Mouse (Mus musculus) cerebellum, adult 11-12 months (tissue): ENCODE measurements around the gene Pramef25.
"Not testable (repeated sequence)": the region's sequence is repeated elsewhere in the genome, so short reads cannot be mapped to it uniquely, and the experiment has no call there.

Experiments used
- DNase-seq: peaks from one replicate; pipeline ENCODE4 v3.0.0; 2022

Pramef25 gene

GRCm38 (mm10) chr4:143950916-143951315 lies at the start of gene Pramef25:
Gene Pramef25, minus strand, starts transcription at chr4:143951016.
- not testable (repeated sequence) for DNase-seq

- DNase-seq = not testable (repeated sequence)
These were observed 43.5 kb upstream of the Pramef25 start, which contains the start of gene Pramef17 for GRCm38 (mm10) chr4:143994269-143994668. Gene Pramef17, minus strand, starts transcription at chr4:143994369.

- peak; percentile 52 for DNase-seq
These were observed 37.3 kb upstream of the Pramef25 start for GRCm38 (mm10) chr4:143988126-143988525.

GRCm38 (mm10) chr4:143987475-143987941 lies 36.7 kb upstream of the Pramef25 start:
- DNase-seq = peak; percentile 42

GRCm38 (mm10) chr4:143985733-143986132 lies 34.9 kb upstream of the Pramef25 start:
- peak; percentile 32 for DNase-seq

- DNase-seq = peak; percentile 23
These were observed 34.3 kb upstream of the Pramef25 start for GRCm38 (mm10) chr4:143985165-143985564.

- not testable (repeated sequence) for DNase-seq
These were observed 32.6 kb upstream of the Pramef25 start for GRCm38 (mm10) chr4:143983446-143983845.

GRCm38 (mm10) chr4:143966850-143967249 lies 16.0 kb upstream of the Pramef25 start, which contains the start of gene Gm13101:
Gene Gm13101, minus strand, starts transcription at chr4:143966950.
- DNase-seq = not testable (repeated sequence)

GRCm38 (mm10) chr4:143900280-143900679 lies 50.5 kb downstream of the Pramef25 start, which contains the start of gene Pramef6:
Gene Pramef6, minus strand, starts transcription at chr4:143900380.
- DNase-seq = not testable (repeated sequence)
